15 mouse cellular contexts compared by ENCODE assay signal in genomic region chr17:73948801-73949200, GRCm38 (mm10). TPM values are rescaled to one million over a fixed set of nuclear protein-coding genes. Genes with fewer than 3 reads are reported as not detected.
DNase-seq lines count a peak whose midpoint lies in the region; ATAC-seq and TF ChIP-seq lines count a peak whose summit lies in the region.
"Had no signal": no experiment of that assay in that cellular context is flagged by ENCODE, and none has a peak within 500 bp of the region (broad histone marks: within the 10 kb centered on the region; RNA-seq: fewer than 3 reads in every experiment).

No protein-coding gene starts in this region.

- ATAC-seq in liver, embryonic 11.5 days (replicated peaks; ENCODE audit: low FRiP score), result no peak
- no peak; the same call in 1 of the 2 replicates for ATAC-seq in stomach, postnatal 0 days (ENCODE audit: low FRiP score, low TSS enrichment)
- ATAC-seq in forebrain, embryonic 15.5 days (replicated peaks), result no peak

- H3K9ac ChIP-seq in liver, adult 2 months (ENCODE audit: low read depth, low read length), result peak overlapping the region; percentile 33
- H3K9ac ChIP-seq in liver, embryonic 11.5 days (ENCODE audit: low read depth, low read length), result no peak overlapping the region
- H3K9ac ChIP-seq in stomach, postnatal 0 days (ENCODE audit: low read length), result no peak overlapping the region
- no peak overlapping the region for H3K9ac ChIP-seq in forebrain, embryonic 15.5 days (replicated peaks)
- H3K9ac ChIP-seq: embryonic facial prominence, embryonic 13.5 days; forebrain, embryonic 12.5 days; hindbrain, embryonic 13.5 days; intestine, embryonic 15.5 days; neural tube, embryonic 13.5 days had no signal

- H3K4me1 ChIP-seq in liver, adult 2 months (ENCODE audit: control insufficient read depth, insufficient read depth, low read length), result peaks cover 26% of the 10 kb centered on the region
- H3K4me1 ChIP-seq in liver, embryonic 11.5 days (replicated peaks; ENCODE audit: control insufficient read depth, insufficient read depth, low read length), result no peaks in the 10 kb centered on the region
- peaks cover 34% of the 10 kb centered on the region; the same call in 1 of the 2 replicates for H3K4me1 ChIP-seq in spleen, adult 2 months (ENCODE audit: control insufficient read depth, insufficient read depth, insufficient read length)
- H3K4me1 ChIP-seq in brown adipose tissue, adult 24 weeks (ENCODE audit: control insufficient read depth, insufficient read depth, insufficient read length, low read length), result peaks cover 30% of the 10 kb centered on the region
- H3K4me1 ChIP-seq in stomach, postnatal 0 days (replicated peaks; ENCODE audit: control insufficient read depth, insufficient read depth), result no peaks in the 10 kb centered on the region
- H3K4me1 ChIP-seq in forebrain, embryonic 15.5 days, result no peaks in the 10 kb centered on the region
- H3K4me1 ChIP-seq: forebrain, embryonic 12.5 days had no signal

- no peaks in the 10 kb centered on the region for H3K27me3 ChIP-seq in liver, adult 2 months (ENCODE audit: control insufficient read depth, insufficient read depth, low read length)
- H3K27me3 ChIP-seq in liver, embryonic 11.5 days (replicated peaks; ENCODE audit: control insufficient read depth, insufficient read depth, low read length), result no peaks in the 10 kb centered on the region
- no peaks in the 10 kb centered on the region for H3K27me3 ChIP-seq in spleen, adult 2 months (ENCODE audit: control insufficient read depth, insufficient read depth, low read length)
- H3K27me3 ChIP-seq in stomach, postnatal 0 days (ENCODE audit: control insufficient read depth, insufficient read depth, low read length), result no peaks in the 10 kb centered on the region
- no peaks in the 10 kb centered on the region for H3K27me3 ChIP-seq in forebrain, embryonic 15.5 days
- H3K27me3 ChIP-seq: CH12.LX; embryonic facial prominence, embryonic 13.5 days; forebrain, embryonic 12.5 days; hindbrain, embryonic 13.5 days; intestine, embryonic 15.5 days; neural tube, embryonic 13.5 days had no signal

- TF ChIP-seq POLR2A in liver, adult 2 months (IDR thresholded peaks at IDR 0.05; ENCODE audit: extremely low read depth, insufficient read depth, low read length), result no peak
- no peak for TF ChIP-seq POLR2A in spleen, adult 2 months (IDR thresholded peaks at IDR 0.05; ENCODE audit: low read depth, low read length)

- TF ChIP-seq CTCF in liver, adult 2 months (IDR thresholded peaks at IDR 0.05; ENCODE audit: low read depth, low read length), result no peak
- TF ChIP-seq CTCF in spleen, adult 2 months (IDR thresholded peaks at IDR 0.05; ENCODE audit: extremely low read depth, insufficient read depth, insufficient read length, insufficient replicate concordance), result no peak
- no peak for TF ChIP-seq CTCF in stomach, postnatal 0 days (IDR thresholded peaks at IDR 0.05; ENCODE audit: low read depth)

- H3K27ac ChIP-seq in liver, adult 2 months (replicated peaks; ENCODE audit: insufficient read depth, low read depth, low read length), result peak overlapping the region; percentile 88
- H3K27ac ChIP-seq in liver, embryonic 11.5 days (ENCODE audit: low read depth, low read length), result no peak overlapping the region
- 0 out of 2 replicates have a peak overlapping the region, but pooled peaks have one; percentile 27 for H3K27ac ChIP-seq in spleen, adult 2 months (ENCODE audit: insufficient read depth, low read length)
- H3K27ac ChIP-seq in brown adipose tissue, adult 24 weeks (replicated peaks; ENCODE audit: low read depth, low read length), result peak overlapping the region; percentile 91
- H3K27ac ChIP-seq in stomach, postnatal 0 days (replicated peaks), result peak overlapping the region; percentile 49; the same call in 1 of the 2 replicates
- no peak overlapping the region for H3K27ac ChIP-seq in forebrain, embryonic 15.5 days (replicated peaks)
- H3K27ac ChIP-seq: embryonic facial prominence, embryonic 13.5 days; forebrain, embryonic 12.5 days; hindbrain, embryonic 13.5 days; intestine, embryonic 15.5 days; neural tube, embryonic 13.5 days had no signal

- peaks cover 4% of the 10 kb centered on the region; the same call in 1 of the 2 replicates for H3K36me3 ChIP-seq in liver, adult 2 months (ENCODE audit: control insufficient read depth, insufficient read depth, low read length)
- no peaks in the 10 kb centered on the region for H3K36me3 ChIP-seq in liver, embryonic 11.5 days (ENCODE audit: control insufficient read depth, insufficient read depth, low read length)
- no peaks in the 10 kb centered on the region for H3K36me3 ChIP-seq in spleen, adult 2 months (ENCODE audit: control insufficient read depth, insufficient read depth, low read length)
- H3K36me3 ChIP-seq in stomach, postnatal 0 days (ENCODE audit: control insufficient read depth, insufficient read depth, low read length), result no peaks in the 10 kb centered on the region
- no peaks in the 10 kb centered on the region for H3K36me3 ChIP-seq in forebrain, embryonic 15.5 days
- H3K36me3 ChIP-seq: embryonic facial prominence, embryonic 13.5 days; forebrain, embryonic 12.5 days; hindbrain, embryonic 13.5 days; intestine, embryonic 15.5 days; neural tube, embryonic 13.5 days had no signal

- no peaks in the 10 kb centered on the region for H3K9me3 ChIP-seq in liver, embryonic 11.5 days (ENCODE audit: control insufficient read depth, low read length)
- no peaks in the 10 kb centered on the region for H3K9me3 ChIP-seq in stomach, postnatal 0 days (ENCODE audit: control insufficient read depth, low read length)
- no peaks in the 10 kb centered on the region for H3K9me3 ChIP-seq in forebrain, embryonic 15.5 days
- H3K9me3 ChIP-seq: embryonic facial prominence, embryonic 13.5 days; forebrain, embryonic 12.5 days; hindbrain, embryonic 13.5 days; intestine, embryonic 15.5 days; neural tube, embryonic 13.5 days had no signal

- H3K79me2 ChIP-seq in liver, adult 2 months (ENCODE audit: control insufficient read depth, insufficient read depth, low read length), result peaks cover 10% of the 10 kb centered on the region; the same call in 1 of the 2 replicates

- DNase-seq in liver, adult 2 months (ENCODE audit: extremely low read depth, low read depth, low spot score), result peak; percentile 82
- no peak for DNase-seq in liver, embryonic 11.5 days (ENCODE audit: low spot score)
- DNase-seq in spleen, adult 2 months (ENCODE audit: low read depth in 1 of 2, low spot score in 2 of 2), result no peak
- no peak for DNase-seq in spleen, adult 18-20 months
- no peak for DNase-seq in stomach, postnatal 0 days (ENCODE audit: low spot score)
- DNase-seq: right cerebral cortex, postnatal 4 days; thymus, postnatal 25 days had no signal

- no peak for TF ChIP-seq EP300 in stomach, postnatal 0 days (optimal IDR thresholded peaks at IDR 0.05)

- no peak overlapping the region for H3K4me2 ChIP-seq in liver, embryonic 11.5 days
- peak overlapping the region; percentile 44 for H3K4me2 ChIP-seq in stomach, postnatal 0 days (replicated peaks; ENCODE audit: low read depth)
- no peak overlapping the region for H3K4me2 ChIP-seq in forebrain, embryonic 15.5 days (replicated peaks)
- H3K4me2 ChIP-seq: embryonic facial prominence, embryonic 13.5 days; forebrain, embryonic 12.5 days; hindbrain, embryonic 13.5 days; intestine, embryonic 15.5 days; neural tube, embryonic 13.5 days had no signal

- peak overlapping the region; percentile 60 for H3K4me3 ChIP-seq in liver, adult 2 months (ENCODE audit: insufficient read depth, low read depth, low read length)
- H3K4me3 ChIP-seq in liver, embryonic 11.5 days (ENCODE audit: low read depth, low read length), result no peak overlapping the region
- H3K4me3 ChIP-seq in spleen, adult 2 months (ENCODE audit: extremely low read depth, insufficient read depth, insufficient read length), result no peak overlapping the region
- H3K4me3 ChIP-seq in brown adipose tissue, adult 24 weeks (ENCODE audit: insufficient read depth, low read depth, low read length), result peak overlapping the region; percentile 70
- peak overlapping the region; percentile 10; the same call in 1 of the 2 replicates for H3K4me3 ChIP-seq in stomach, postnatal 0 days (ENCODE audit: low read depth, low read length)
- H3K4me3 ChIP-seq in forebrain, embryonic 15.5 days, result no peak overlapping the region
- H3K4me3 ChIP-seq: embryonic facial prominence, embryonic 13.5 days; forebrain, embryonic 12.5 days; hindbrain, embryonic 13.5 days; intestine, embryonic 15.5 days; neural tube, embryonic 13.5 days had no signal

- 9% methylated on average over 2 of the region's 2 CpGs for WGBS in liver, adult 2 months
- WGBS in liver, embryonic 11.5 days, result 83% methylated on average over 2 of the region's 2 CpGs
- 88% methylated on average over 2 of the region's 2 CpGs for WGBS in spleen, adult 2 months
- 45% methylated on average over 2 of the region's 2 CpGs for WGBS in stomach, postnatal 0 days
- WGBS in forebrain, embryonic 15.5 days, result 99% methylated on average over 2 of the region's 2 CpGs

RNA-seq across cellular contexts. Expression of gene Xdh, which starts 1.2 kb away (rescaled TPM):
- total RNA-seq in liver, adult 2 months (2014; rRNA removed), result 115 and 122 TPM in 2 replicates
- 71.1 and 85.8 TPM in 2 replicates for polyA plus RNA-seq in liver, adult 2 months (2012; rRNA removed)
- polyA plus RNA-seq in liver, embryonic 11.5 days (2014; fragmentation: Nextera tagmentation; extraction: Ambion mirVana), result 0.12 and 0.16 TPM in 2 replicates
- polyA plus RNA-seq in spleen, adult 2 months (2012; rRNA removed), result 15.6 and 18.5 TPM in 2 replicates
- polyA plus RNA-seq in brown adipose tissue, adult 24 weeks (2012; ENCODE audit: insufficient read depth, insufficient read length, missing spikeins), result 46.7 and 49.3 TPM in 2 replicates
- 16.4 and 18.4 TPM in 2 replicates for polyA plus RNA-seq in stomach, postnatal 0 days (2015; fragmentation: Nextera tagmentation; extraction: Ambion mirVana)
- 0.22 and 0.46 TPM in 2 replicates for polyA plus RNA-seq in forebrain, embryonic 15.5 days (2015; fragmentation: Nextera tagmentation; extraction: Ambion mirVana)

Comparison
In these comparisons a context has a peak if more than half of its experiments do, and no peak if none do; other contexts are left out.
1. H3K27ac ChIP-seq: peak in liver, adult 2 months (single experiment), spleen, adult 2 months (single experiment), brown adipose tissue, adult 24 weeks (single experiment) and stomach, postnatal 0 days (single experiment); none in liver, embryonic 11.5 days (single experiment) and forebrain, embryonic 15.5 days (single experiment).
2. H3K4me3 ChIP-seq: peak in liver, adult 2 months (single experiment), brown adipose tissue, adult 24 weeks (single experiment) and stomach, postnatal 0 days (single experiment); none in liver, embryonic 11.5 days (single experiment), spleen, adult 2 months (single experiment) and forebrain, embryonic 15.5 days (single experiment).
3. RNA of gene Xdh, which starts 1.2 kb away (polyA plus RNA-seq): 71.1 to 85.8 TPM in liver, adult 2 months, 46.7 to 49.3 TPM in brown adipose tissue, adult 24 weeks, 16.4 to 18.4 TPM in stomach, postnatal 0 days and 15.6 to 18.5 TPM in spleen, adult 2 months; 0.22 to 0.46 TPM in forebrain, embryonic 15.5 days and 0.12 to 0.16 TPM in liver, embryonic 11.5 days; every median in the first group is over 10 times any median in the second.